Comparison of ENCODE assay signal across 8 mouse cellular contexts in the genomic region with DNA sequence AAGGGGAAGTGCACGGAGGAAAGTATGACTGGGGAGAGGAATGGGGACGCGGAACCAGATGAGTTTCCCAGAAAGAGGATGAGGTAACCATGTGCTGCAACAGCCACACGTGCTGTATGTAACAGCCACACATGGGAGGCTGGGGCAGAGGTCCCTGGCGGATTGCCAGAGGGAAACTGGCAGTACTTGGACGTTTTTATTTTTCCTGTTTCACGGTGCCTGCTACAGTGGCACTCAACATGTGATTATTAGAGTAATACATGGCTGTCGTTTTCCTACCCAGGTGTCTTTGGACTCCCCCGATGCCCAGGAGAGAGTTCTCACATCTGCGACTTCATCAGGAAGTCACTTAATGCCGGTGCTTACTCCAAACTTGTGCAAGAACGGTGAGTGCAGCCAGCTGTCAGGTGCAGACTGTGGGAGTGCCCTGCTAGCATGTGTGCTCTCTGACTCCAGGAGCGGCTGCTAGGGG. TPM values are rescaled to one million over a fixed set of nuclear protein-coding genes. Genes with fewer than 3 reads are reported as not detected.
A peak's percentile ranks its signal among the peaks of the same experiment; 100 is the strongest.
DNase-seq lines count a peak whose midpoint lies in the region; ATAC-seq lines count a peak whose summit lies in the region.

No protein-coding gene starts in this region.

- no peak for ATAC-seq in frontal cortex, adult (ENCODE audit: low TSS enrichment)

- intact Hi-C loops in heart, postnatal 36 days (cut with DNase I) = no loop called here

- DNase-seq in adrenal gland, adult (ENCODE audit: inconsistent age in 2 of 2, low spot score in 1 of 2) = peak; percentile 25 to 63
- no peak for DNase-seq in adrenal gland, postnatal 25 days
- DNase-seq in CD4-positive, CD25-positive, alpha-beta regulatory T cell, adult 2 months (ENCODE audit: low read depth, low spot score) = peak; percentile 32
- peak; percentile 35 to 39 for DNase-seq in heart, postnatal 36 days
- DNase-seq in lung, postnatal 4 days = peak; percentile 68 to 72
- DNase-seq in Muller cell, postnatal 12 days (ENCODE audit: inconsistent ontology term) = no peak
- DNase-seq in cerebellum, adult 11-12 months = no peak

RNA-seq across cellular contexts. Expression of gene Ppt1, which starts 12.1 kb away (rescaled TPM):
- total RNA-seq in adrenal gland, postnatal 25 days (2021) = 68.1 and 70.8 TPM in 2 replicates
- total RNA-seq in heart, postnatal 36 days (2021) = 10 to 100 TPM; 41.5 to 44.5 TPM

RNA-seq across cellular contexts. Expression of gene Cap1, which starts 37.7 kb away (rescaled TPM):
- 132 and 141 TPM in 2 replicates for total RNA-seq in adrenal gland, postnatal 25 days (2021)
- 10 to 100 TPM; 50.6 to 56.1 TPM for total RNA-seq in heart, postnatal 36 days (2021)

Comparison
In these comparisons a context has a peak if more than half of its experiments do, and no peak if none do; other contexts are left out.
1. DNase-seq: peak in adrenal gland, adult (2 of 2), CD4-positive, CD25-positive, alpha-beta regulatory T cell, adult 2 months (single experiment), heart, postnatal 36 days (2 of 2) and lung, postnatal 4 days (2 of 2); none in adrenal gland, postnatal 25 days (single experiment), Muller cell, postnatal 12 days (single experiment) and cerebellum, adult 11-12 months (single experiment).